Mouse (Mus musculus): ENCODE data around the gene Hist1h4h. TPM values are rescaled to one million over a fixed set of nuclear protein-coding genes. Genes with fewer than 3 reads are reported as not detected.
A peak's percentile ranks its signal among the peaks of the same experiment; 100 is the strongest.
"Not testable (repeated sequence)": the region's sequence is repeated elsewhere in the genome, so short reads cannot be mapped to it uniquely, and the experiment has no call there.

The Hist1h4h gene
- polyA plus RNA-seq, 1 experiment from 2014 or later = 4.0 TPM

DNA sequence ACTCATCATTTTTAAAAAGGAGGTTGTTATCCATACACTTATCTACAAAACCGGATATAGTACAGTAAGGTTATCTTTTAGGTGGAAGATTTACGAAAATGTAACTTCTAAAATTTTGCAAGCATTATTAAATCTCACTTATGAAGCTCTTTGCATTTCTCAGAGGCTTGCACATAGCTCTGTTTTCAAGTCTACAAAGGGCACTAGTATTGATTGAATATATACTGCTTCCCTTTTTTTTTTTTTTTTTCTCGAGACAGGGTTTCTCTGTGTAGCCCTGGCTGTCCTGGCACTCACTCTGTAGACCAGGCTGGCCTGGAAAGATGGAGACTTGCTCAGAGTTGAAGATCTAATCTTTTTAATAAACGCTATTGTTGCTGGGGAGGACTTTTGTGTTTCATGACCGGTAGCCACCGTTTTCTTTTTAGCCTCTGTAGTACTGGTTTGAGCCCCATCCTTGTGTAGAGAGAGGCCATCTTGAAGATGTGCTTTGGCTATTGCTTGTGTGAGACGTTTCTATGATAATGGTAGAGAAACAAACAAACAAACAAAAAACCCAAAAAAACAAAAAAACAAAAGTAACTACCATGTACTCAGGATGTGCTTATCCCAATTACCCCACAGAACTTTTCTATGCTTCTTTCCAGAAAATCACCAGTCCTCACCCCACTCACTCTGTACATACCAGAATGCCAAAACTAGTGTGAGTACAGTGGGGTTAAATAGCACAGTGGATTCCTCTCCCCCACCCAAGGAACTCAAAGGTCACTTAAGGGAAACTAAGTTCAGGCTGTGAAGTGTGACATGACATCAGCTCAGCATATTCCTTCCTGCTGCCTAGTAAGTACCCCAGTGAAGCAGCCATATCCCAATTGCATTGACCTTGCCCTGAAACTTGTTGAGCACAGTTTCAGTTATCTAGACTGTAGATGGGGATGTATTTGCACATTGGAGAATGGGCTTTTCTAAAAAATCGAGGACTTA, 21.4 kb downstream of the Hist1h4h start:
- no peak overlapping the region; the same call in 1 of the 2 replicates for H3K4me3 ChIP-seq (ENCODE audit: low read depth, low read length)
- WGBS = 60% methylated on average over 8 of the region's 8 CpGs
- no peaks in the 10 kb centered on the region for H3K9me3 ChIP-seq (ENCODE audit: control insufficient read depth, low read length)
- peak overlapping the region; percentile 57; the same call in 1 of the 2 replicates for H3K4me2 ChIP-seq (ENCODE audit: low read depth, severe bottlenecking)
- H3K4me1 ChIP-seq (ENCODE audit: control insufficient read depth, insufficient read depth, low read length) = 0 out of 2 replicates have a peak, but pooled peaks cover 2% of the 10 kb centered on the region
- ATAC-seq (ENCODE audit: insufficient number of reproducible peaks, low FRiP score, low TSS enrichment, low read depth) (no peak), DNase-seq (ENCODE audit: low spot score) (peak; percentile 34)
- peak overlapping the region; percentile 97 for H3K27ac ChIP-seq (replicated peaks; ENCODE audit: low read depth, low read length)
- no peaks in the 10 kb centered on the region for H3K36me3 ChIP-seq (ENCODE audit: control insufficient read depth, insufficient read depth, low read length)
- peak overlapping the region; percentile 27 for H3K9ac ChIP-seq (ENCODE audit: low read length)
- H3K27me3 ChIP-seq (ENCODE audit: control insufficient read depth, insufficient read depth, low read length) = no peaks in the 10 kb centered on the region

DNA sequence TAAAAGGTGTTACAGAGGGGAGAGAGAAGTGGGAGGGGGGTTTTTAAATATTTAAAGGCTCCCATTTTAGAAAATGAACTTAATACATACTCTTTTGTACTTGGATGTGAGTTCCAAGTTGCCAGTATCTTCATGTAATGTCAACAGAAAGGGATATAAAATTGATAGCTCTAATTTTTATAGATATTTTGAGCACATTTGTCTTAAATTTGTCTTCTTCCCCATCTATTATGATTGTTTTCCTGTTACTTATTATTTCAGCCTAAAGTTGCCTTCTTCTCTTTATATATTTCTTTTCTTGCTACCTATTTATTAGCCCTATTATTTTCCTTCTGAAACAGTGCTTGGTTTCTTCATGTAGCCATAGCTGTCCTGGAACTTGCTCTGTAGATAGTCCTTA, 22.1 kb downstream of the Hist1h4h start, which contains the start of gene Hist1h1d:
Gene Hist1h1d (plus strand): TSS at position 301 of the 400 bp plus-strand sequence.
- Histone ChIP-seq H3K4me2 (ENCODE audit: low read depth, severe bottlenecking) (peak within 1 kb of the TSS; percentile 57; the same call in 1 of the 2 replicates), H3K9ac (ENCODE audit: low read length) (peak within 1 kb of the TSS; percentile 27), H3K4me3 (ENCODE audit: low read depth, low read length) (no peak within 1 kb of the TSS; the same call in 1 of the 2 replicates), H3K4me1 (ENCODE audit: control insufficient read depth, insufficient read depth, low read length) (0 out of 2 replicates have a peak, but pooled peaks cover 2% of the 10 kb centered on the region), H3K36me3 (ENCODE audit: control insufficient read depth, insufficient read depth, low read length) (no peaks in the 10 kb centered on the region), H3K27me3 (ENCODE audit: control insufficient read depth, insufficient read depth, low read length) (no peaks in the 10 kb centered on the region), H3K9me3 (ENCODE audit: control insufficient read depth, low read length) (no peaks in the 10 kb centered on the region), H3K27ac (replicated peaks; ENCODE audit: low read depth, low read length) (peak within 1 kb of the TSS; percentile 100)
- DNase-seq (ENCODE audit: low spot score) (no peak), ATAC-seq (ENCODE audit: insufficient number of reproducible peaks, low FRiP score, low TSS enrichment, low read depth) (no peak)

DNA sequence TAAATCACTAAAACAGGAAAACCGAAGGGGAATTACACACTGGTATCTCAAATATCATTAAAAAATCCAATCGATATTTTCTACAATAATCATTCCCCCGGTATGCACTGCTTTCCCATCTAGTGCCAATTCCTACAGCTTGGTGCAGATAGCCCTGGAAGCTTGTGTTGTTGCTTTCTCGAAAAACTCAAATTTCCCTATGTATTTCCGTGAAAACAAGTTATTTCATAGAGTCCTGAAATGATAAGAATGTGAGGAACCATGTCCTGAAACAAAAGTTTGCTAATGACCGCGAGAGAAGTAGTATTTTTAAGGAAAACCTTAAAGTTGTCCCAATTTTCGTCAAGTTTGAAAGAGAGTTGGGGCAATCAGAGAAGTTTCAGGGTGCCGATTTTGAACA, 23.5 kb downstream of the Hist1h4h start:
- Histone ChIP-seq H3K4me1 (ENCODE audit: control insufficient read depth, insufficient read depth, low read length) (0 out of 2 replicates have a peak, but pooled peaks cover 2% of the 10 kb centered on the region), H3K27me3 (ENCODE audit: control insufficient read depth, insufficient read depth, low read length) (no peaks in the 10 kb centered on the region), H3K4me3 (ENCODE audit: low read depth, low read length) (peak overlapping the region; percentile 68), H3K36me3 (ENCODE audit: control insufficient read depth, insufficient read depth, low read length) (no peaks in the 10 kb centered on the region), H3K9me3 (ENCODE audit: control insufficient read depth, low read length) (no peaks in the 10 kb centered on the region), H3K9ac (ENCODE audit: low read length) (peak overlapping the region; percentile 93), H3K27ac (replicated peaks; ENCODE audit: low read depth, low read length) (peak overlapping the region; percentile 100), H3K4me2 (ENCODE audit: low read depth, severe bottlenecking) (peak overlapping the region; percentile 86; the same call in 1 of the 2 replicates)
- WGBS = 25% methylated on average over 9 of the region's 9 CpGs
- no peak for ATAC-seq (ENCODE audit: insufficient number of reproducible peaks, low FRiP score, low TSS enrichment, low read depth)
- DNase-seq (ENCODE audit: low spot score) = no peak

DNA sequence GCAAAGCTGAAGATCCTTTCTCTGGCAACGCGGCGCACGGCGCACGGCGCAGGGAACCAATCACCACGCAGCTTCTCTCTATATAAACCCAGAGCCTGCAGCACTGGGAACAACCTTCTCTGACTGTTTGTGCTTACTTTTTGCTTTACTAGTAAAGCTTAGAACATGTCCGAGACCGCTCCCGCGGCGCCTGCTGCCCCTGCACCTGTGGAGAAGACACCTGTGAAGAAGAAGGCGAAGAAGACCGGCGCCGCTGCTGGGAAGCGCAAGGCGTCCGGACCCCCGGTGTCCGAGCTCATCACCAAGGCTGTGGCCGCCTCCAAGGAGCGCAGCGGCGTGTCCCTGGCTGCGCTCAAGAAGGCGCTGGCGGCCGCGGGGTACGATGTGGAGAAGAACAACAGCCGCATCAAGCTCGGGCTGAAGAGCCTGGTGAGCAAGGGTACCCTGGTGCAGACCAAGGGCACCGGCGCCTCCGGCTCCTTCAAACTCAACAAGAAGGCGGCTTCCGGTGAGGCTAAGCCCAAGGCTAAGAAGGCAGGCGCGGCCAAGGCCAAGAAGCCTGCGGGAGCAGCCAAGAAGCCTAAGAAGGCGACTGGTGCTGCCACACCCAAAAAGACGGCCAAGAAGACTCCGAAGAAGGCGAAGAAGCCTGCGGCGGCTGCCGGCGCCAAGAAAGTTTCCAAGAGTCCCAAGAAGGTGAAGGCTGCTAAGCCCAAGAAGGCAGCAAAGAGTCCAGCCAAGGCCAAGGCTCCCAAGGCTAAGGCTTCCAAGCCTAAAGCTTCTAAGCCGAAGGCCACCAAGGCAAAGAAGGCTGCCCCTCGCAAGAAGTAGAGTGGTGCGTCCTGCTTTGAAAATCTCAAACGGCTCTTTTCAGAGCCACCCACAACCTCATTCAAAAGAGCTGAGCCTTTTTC, 24.3 kb downstream of the Hist1h4h start:
- peak overlapping the region; percentile 86 for H3K4me2 ChIP-seq (ENCODE audit: low read depth, severe bottlenecking)
- H3K9me3 ChIP-seq (ENCODE audit: control insufficient read depth, low read length) = no peaks in the 10 kb centered on the region
- peak overlapping the region; percentile 100 for H3K27ac ChIP-seq (replicated peaks; ENCODE audit: low read depth, low read length)
- under 1% methylated on average over 54 of the region's 54 CpGs for WGBS
- peak; percentile 91 for DNase-seq (ENCODE audit: low spot score)
- H3K9ac ChIP-seq (ENCODE audit: low read length) = peak overlapping the region; percentile 93
- H3K36me3 ChIP-seq (ENCODE audit: control insufficient read depth, insufficient read depth, low read length) = no peaks in the 10 kb centered on the region
- 0 out of 2 replicates have a peak, but pooled peaks cover 2% of the 10 kb centered on the region for H3K4me1 ChIP-seq (ENCODE audit: control insufficient read depth, insufficient read depth, low read length)
- H3K27me3 ChIP-seq (ENCODE audit: control insufficient read depth, insufficient read depth, low read length) = no peaks in the 10 kb centered on the region
- peak overlapping the region; percentile 68 for H3K4me3 ChIP-seq (ENCODE audit: low read depth, low read length)
- ATAC-seq (ENCODE audit: insufficient number of reproducible peaks, low FRiP score, low TSS enrichment, low read depth) = peak; percentile 88

DNA sequence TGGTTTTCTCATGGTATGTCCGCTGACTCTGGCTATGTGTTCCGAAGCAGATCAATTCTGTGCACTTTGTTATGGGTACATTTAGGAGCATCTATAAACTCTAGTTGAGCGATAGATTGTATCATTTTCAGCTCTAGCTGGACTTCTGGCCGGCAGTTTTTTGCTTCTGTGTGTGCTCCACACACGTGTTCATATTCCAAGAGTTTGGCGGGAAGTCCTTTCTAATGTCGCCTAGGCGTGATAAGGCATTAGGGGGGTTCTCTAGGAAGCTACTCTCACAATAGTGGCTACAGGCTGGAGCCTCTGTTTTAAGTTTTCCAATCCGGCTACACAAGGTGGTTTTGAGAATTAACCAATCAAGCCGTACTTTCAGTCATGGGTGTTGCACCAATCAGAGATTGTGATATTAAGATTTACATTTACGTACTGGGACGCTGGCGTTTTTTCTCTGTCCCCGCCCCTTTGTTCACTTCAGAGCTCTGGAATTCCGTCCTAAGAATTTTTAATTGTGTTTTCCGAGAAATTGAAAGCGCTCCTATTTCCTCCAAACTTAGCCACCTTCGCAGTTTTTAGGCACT, 25.1 kb downstream of the Hist1h4h start:
- Histone ChIP-seq H3K4me2 (ENCODE audit: low read depth, severe bottlenecking) (peak overlapping the region; percentile 86), H3K27ac (replicated peaks; ENCODE audit: low read depth, low read length) (peak overlapping the region; percentile 100), H3K4me1 (ENCODE audit: control insufficient read depth, insufficient read depth, low read length) (0 out of 2 replicates have a peak, but pooled peaks cover 2% of the 10 kb centered on the region), H3K36me3 (ENCODE audit: control insufficient read depth, insufficient read depth, low read length) (no peaks in the 10 kb centered on the region), H3K4me3 (ENCODE audit: low read depth, low read length) (peak overlapping the region; percentile 68), H3K9ac (ENCODE audit: low read length) (peak overlapping the region; percentile 93), H3K9me3 (ENCODE audit: control insufficient read depth, low read length) (no peaks in the 10 kb centered on the region), H3K27me3 (ENCODE audit: control insufficient read depth, insufficient read depth, low read length) (no peaks in the 10 kb centered on the region)
- under 1% methylated on average over 18 of the region's 18 CpGs for WGBS
- ATAC-seq (ENCODE audit: insufficient number of reproducible peaks, low FRiP score, low TSS enrichment, low read depth) (peak; percentile 81), DNase-seq (ENCODE audit: low spot score) (peak; percentile 89)

DNA sequence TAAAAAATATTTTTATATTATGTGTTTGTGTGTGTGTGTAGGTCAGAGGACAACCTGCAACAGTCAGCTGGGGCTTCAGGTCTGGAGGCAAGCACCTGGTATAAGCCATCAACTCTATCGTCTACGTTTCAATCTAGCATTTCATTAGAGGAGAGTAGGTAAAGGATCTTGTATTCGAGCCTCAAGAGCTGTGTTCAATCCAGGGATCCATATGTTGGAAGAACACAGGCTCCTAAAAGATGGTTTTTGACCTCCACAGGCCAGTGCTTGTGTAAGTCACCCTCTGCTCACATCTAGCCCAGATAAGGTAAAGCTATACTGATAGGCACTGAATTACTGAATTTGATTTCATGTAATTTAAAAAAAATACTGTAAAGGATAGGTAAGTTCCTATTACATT, 26.1 kb downstream of the Hist1h4h start:
- H3K4me1 ChIP-seq (ENCODE audit: control insufficient read depth, insufficient read depth, low read length) = 0 out of 2 replicates have a peak, but pooled peaks cover 2% of the 10 kb centered on the region
- no peaks in the 10 kb centered on the region for H3K9me3 ChIP-seq (ENCODE audit: control insufficient read depth, low read length)
- H3K27me3 ChIP-seq (ENCODE audit: control insufficient read depth, insufficient read depth, low read length) = no peaks in the 10 kb centered on the region
- DNase-seq (ENCODE audit: low spot score) (no peak), ATAC-seq (ENCODE audit: insufficient number of reproducible peaks, low FRiP score, low TSS enrichment, low read depth) (no peak)
- peak overlapping the region; percentile 65 for H3K27ac ChIP-seq (replicated peaks; ENCODE audit: low read depth, low read length)
- H3K4me3 ChIP-seq (ENCODE audit: low read depth, low read length) = no peak overlapping the region
- H3K9ac ChIP-seq (ENCODE audit: low read length) = no peak overlapping the region
- WGBS = 72% methylated on average over 3 of the region's 3 CpGs
- no peak overlapping the region; the same call in 1 of the 2 replicates for H3K4me2 ChIP-seq (ENCODE audit: low read depth, severe bottlenecking)
- H3K36me3 ChIP-seq (ENCODE audit: control insufficient read depth, insufficient read depth, low read length) = no peaks in the 10 kb centered on the region

DNA sequence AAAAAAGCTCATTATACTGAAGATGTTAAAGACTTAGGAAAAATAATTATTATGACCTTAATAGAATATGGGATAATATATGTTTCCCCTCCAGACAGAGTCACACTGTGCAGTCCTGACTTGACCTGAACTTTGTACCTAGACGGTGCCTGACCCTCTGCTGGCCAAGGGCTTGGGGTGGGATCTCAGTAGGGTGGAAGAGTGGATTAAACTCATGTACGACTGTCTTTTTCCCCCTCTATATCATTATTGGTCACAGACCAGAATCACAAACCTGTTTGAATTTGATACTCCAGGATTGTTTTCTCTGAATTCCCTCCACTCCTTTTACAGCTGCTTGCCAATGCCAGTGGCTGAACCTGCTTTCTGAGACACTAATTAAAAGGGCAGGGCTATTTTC, 29.8 kb downstream of the Hist1h4h start:
- H3K27ac ChIP-seq (replicated peaks; ENCODE audit: low read depth, low read length); H3K4me3 ChIP-seq (ENCODE audit: low read depth, low read length): not testable (repeated sequence)
- peak overlapping the region; percentile 13; the same call in 1 of the 2 replicates for H3K4me2 ChIP-seq (ENCODE audit: low read depth, severe bottlenecking)

More for the DNA sequence above, 29.8 kb downstream of the Hist1h4h start:
- ATAC-seq (ENCODE audit: insufficient number of reproducible peaks, low FRiP score, low TSS enrichment, low read depth); H3K27me3 ChIP-seq (ENCODE audit: control insufficient read depth, insufficient read depth, low read length); H3K9me3 ChIP-seq (ENCODE audit: control insufficient read depth, low read length); H3K9ac ChIP-seq (ENCODE audit: low read length); H3K36me3 ChIP-seq (ENCODE audit: control insufficient read depth, insufficient read depth, low read length); H3K4me1 ChIP-seq (ENCODE audit: control insufficient read depth, insufficient read depth, low read length); DNase-seq (ENCODE audit: low spot score): not testable (repeated sequence)
- WGBS = 32% methylated on average over 2 of the region's 2 CpGs

Data from limb, embryonic 11.5 days (tissue).